11 mouse cellular contexts compared by ENCODE assay signal in genomic region chr10:75790773-75791172, GRCm38 (mm10). TPM values are rescaled to one million over a fixed set of nuclear protein-coding genes. Genes with fewer than 3 reads are reported as not detected.
DNase-seq lines count a peak whose midpoint lies in the region; ATAC-seq and TF ChIP-seq lines count a peak whose summit lies in the region.
"Had no signal": no experiment of that assay in that cellular context is flagged by ENCODE, and none has a peak within 500 bp of the region (broad histone marks: within the 10 kb centered on the region; RNA-seq: fewer than 3 reads in every experiment).

No protein-coding gene starts in this region.

- no peak for ATAC-seq in embryonic facial prominence, embryonic 11.5 days (replicated peaks; ENCODE audit: insufficient number of reproducible peaks, low FRiP score, low TSS enrichment, low read depth)
- ATAC-seq in lung, postnatal 0 days = no peak; the same call in 1 of the 2 replicates
- no peak for ATAC-seq in heart, embryonic 11.5 days (replicated peaks; ENCODE audit: insufficient number of reproducible peaks, low FRiP score, low TSS enrichment)

- H3K9ac ChIP-seq in embryonic facial prominence, embryonic 11.5 days (replicated peaks; ENCODE audit: low read length) = no peak overlapping the region
- no peak overlapping the region for H3K9ac ChIP-seq in lung, postnatal 0 days (replicated peaks; ENCODE audit: low read depth)
- H3K9ac ChIP-seq in heart, embryonic 11.5 days (ENCODE audit: low read depth, low read length) = no peak overlapping the region

- H3K36me3 ChIP-seq in embryonic facial prominence, embryonic 11.5 days (replicated peaks; ENCODE audit: control insufficient read depth, insufficient read depth, low read depth, low read length) = no peaks in the 10 kb centered on the region
- no peaks in the 10 kb centered on the region for H3K36me3 ChIP-seq in embryonic facial prominence, embryonic 10.5 days (replicated peaks)
- no peaks in the 10 kb centered on the region for H3K36me3 ChIP-seq in lung, postnatal 0 days (ENCODE audit: insufficient read depth, low read length)
- no peaks in the 10 kb centered on the region for H3K36me3 ChIP-seq in heart, embryonic 11.5 days (ENCODE audit: control insufficient read depth, insufficient read depth, low read length)

- no peak overlapping the region for H3K27ac ChIP-seq in embryonic facial prominence, embryonic 11.5 days (replicated peaks; ENCODE audit: low read depth, low read length)
- H3K27ac ChIP-seq in embryonic facial prominence, embryonic 10.5 days (replicated peaks) = no peak overlapping the region
- H3K27ac ChIP-seq in lung, postnatal 0 days (ENCODE audit: low read length) = no peak overlapping the region
- no peak overlapping the region for H3K27ac ChIP-seq in heart, embryonic 11.5 days (ENCODE audit: low read depth, low read length)
- H3K27ac ChIP-seq: macrophage had no signal

- no peaks in the 10 kb centered on the region for H3K9me3 ChIP-seq in embryonic facial prominence, embryonic 11.5 days (replicated peaks; ENCODE audit: control insufficient read depth, low read length)
- H3K9me3 ChIP-seq in embryonic facial prominence, embryonic 10.5 days = no peaks in the 10 kb centered on the region
- H3K9me3 ChIP-seq in lung, postnatal 0 days (ENCODE audit: low read length) = no peaks in the 10 kb centered on the region
- H3K9me3 ChIP-seq in heart, embryonic 11.5 days (replicated peaks; ENCODE audit: control insufficient read depth, low read length) = no peaks in the 10 kb centered on the region

- no peak for TF ChIP-seq EP300 in lung, postnatal 0 days (IDR thresholded peaks at IDR 0.05)

- TF ChIP-seq CTCF in lung, postnatal 0 days (IDR thresholded peaks at IDR 0.05) = peak; percentile 45

- no peaks in the 10 kb centered on the region for H3K4me1 ChIP-seq in embryonic facial prominence, embryonic 11.5 days (ENCODE audit: control insufficient read depth, insufficient read depth, low read length)
- peaks cover 19% of the 10 kb centered on the region for H3K4me1 ChIP-seq in embryonic facial prominence, embryonic 10.5 days
- H3K4me1 ChIP-seq in lung, postnatal 0 days (ENCODE audit: insufficient read depth, low read depth, low read length) = peaks cover 10% of the 10 kb centered on the region; the same call in 1 of the 2 replicates
- no peaks in the 10 kb centered on the region for H3K4me1 ChIP-seq in heart, embryonic 11.5 days (ENCODE audit: control insufficient read depth, insufficient read depth, low read length)

- 18% methylated on average over 7 of the region's 7 CpGs for WGBS in embryonic facial prominence, embryonic 11.5 days
- 24% methylated on average over 7 of the region's 7 CpGs for WGBS in embryonic facial prominence, embryonic 10.5 days
- WGBS in lung, postnatal 0 days = 7% methylated on average over 7 of the region's 7 CpGs
- 20% methylated on average over 7 of the region's 7 CpGs for WGBS in heart, embryonic 11.5 days (ENCODE audit: insufficient replicate concordance)

- no peak overlapping the region for H3K4me2 ChIP-seq in embryonic facial prominence, embryonic 11.5 days (ENCODE audit: low read depth, low read length)
- H3K4me2 ChIP-seq in lung, postnatal 0 days (replicated peaks; ENCODE audit: low read depth, low read length) = no peak overlapping the region
- no peak overlapping the region for H3K4me2 ChIP-seq in heart, embryonic 11.5 days

- H3K4me3 ChIP-seq in embryonic facial prominence, embryonic 11.5 days (ENCODE audit: low read depth, low read length) = no peak overlapping the region
- no peak overlapping the region for H3K4me3 ChIP-seq in embryonic facial prominence, embryonic 10.5 days
- H3K4me3 ChIP-seq in lung, postnatal 0 days (ENCODE audit: low read depth, low read length) = no peak overlapping the region
- no peak overlapping the region for H3K4me3 ChIP-seq in heart, embryonic 11.5 days (ENCODE audit: low read depth, low read length)

- H3K27me3 ChIP-seq in embryonic facial prominence, embryonic 11.5 days (ENCODE audit: control insufficient read depth, insufficient read depth, low read length) = no peaks in the 10 kb centered on the region
- H3K27me3 ChIP-seq in embryonic facial prominence, embryonic 10.5 days (replicated peaks; ENCODE audit: low read depth, poor library complexity, severe bottlenecking) = 0 out of 2 replicates have a peak, but pooled peaks cover 1% of the 10 kb centered on the region
- H3K27me3 ChIP-seq in lung, postnatal 0 days (replicated peaks; ENCODE audit: insufficient read depth, low read length) = no peaks in the 10 kb centered on the region
- H3K27me3 ChIP-seq in heart, embryonic 11.5 days (ENCODE audit: control insufficient read depth, insufficient read depth, low read length) = no peaks in the 10 kb centered on the region

- peak; percentile 39 for DNase-seq in embryonic facial prominence, embryonic 11.5 days (ENCODE audit: low spot score)
- DNase-seq in embryonic facial prominence, embryonic 10.5 days (ENCODE audit: low spot score) = no peak
- DNase-seq in lung, postnatal 0 days (ENCODE audit: low spot score) = peak; percentile 59
- no peak for DNase-seq in lung, postnatal 10 days
- DNase-seq in induced T-regulatory cell, adult 2 months (ENCODE audit: low read depth) = peak; percentile 47
- DNase-seq in thymus, postnatal 14 days = peak; percentile 51
- no peak for DNase-seq in cerebellum, postnatal 10 days
- DNase-seq: adrenal gland, postnatal 10 days; heart, adult 18-20 months had no signal

RNA-seq across cellular contexts. Expression of gene Gstt1, which starts 7.6 kb away (rescaled TPM):
- polyA plus RNA-seq in embryonic facial prominence, embryonic 11.5 days (2014; fragmentation: Nextera tagmentation; extraction: Ambion mirVana) = 6.9 and 7.6 TPM in 2 replicates
- polyA plus RNA-seq in embryonic facial prominence, embryonic 10.5 days (2016; fragmentation: Nextera tagmentation; extraction: Ambion mirVana) = 3.0 and 4.3 TPM in 2 replicates
- 36.4 and 38.3 TPM in 2 replicates for polyA plus RNA-seq in lung, postnatal 0 days (2015; fragmentation: Nextera tagmentation; extraction: Ambion mirVana)
- polyA plus RNA-seq in heart, embryonic 11.5 days (2014; fragmentation: Nextera tagmentation; extraction: Ambion mirVana) = 4.3 and 5.1 TPM in 2 replicates

RNA-seq across cellular contexts. Expression of gene Gstt3, which starts 9.6 kb away (rescaled TPM):
- 5.9 and 7.8 TPM in 2 replicates for polyA plus RNA-seq in embryonic facial prominence, embryonic 11.5 days (2014; fragmentation: Nextera tagmentation; extraction: Ambion mirVana)
- 2.4 and 4.3 TPM in 2 replicates for polyA plus RNA-seq in embryonic facial prominence, embryonic 10.5 days (2016; fragmentation: Nextera tagmentation; extraction: Ambion mirVana)
- polyA plus RNA-seq in lung, postnatal 0 days (2015; fragmentation: Nextera tagmentation; extraction: Ambion mirVana) = 56.6 and 58.9 TPM in 2 replicates
- 3.0 and 3.4 TPM in 2 replicates for polyA plus RNA-seq in heart, embryonic 11.5 days (2014; fragmentation: Nextera tagmentation; extraction: Ambion mirVana)

RNA-seq across cellular contexts. Expression of gene Gm20441, which starts 10.0 kb away (rescaled TPM):
- not detected in 2 replicates for polyA plus RNA-seq in embryonic facial prominence, embryonic 11.5 days (2014; fragmentation: Nextera tagmentation; extraction: Ambion mirVana)
- polyA plus RNA-seq in embryonic facial prominence, embryonic 10.5 days (2016; fragmentation: Nextera tagmentation; extraction: Ambion mirVana) = not detected in 2 replicates
- not detected in 2 replicates for polyA plus RNA-seq in lung, postnatal 0 days (2015; fragmentation: Nextera tagmentation; extraction: Ambion mirVana)
- not detected in 2 replicates for polyA plus RNA-seq in heart, embryonic 11.5 days (2014; fragmentation: Nextera tagmentation; extraction: Ambion mirVana)
- polyA plus RNA-seq: macrophage had no signal

RNA-seq across cellular contexts. Expression of gene Ddt, which starts 17.6 kb away (rescaled TPM):
- 92.0 and 103 TPM in 2 replicates for polyA plus RNA-seq in embryonic facial prominence, embryonic 11.5 days (2014; fragmentation: Nextera tagmentation; extraction: Ambion mirVana)
- polyA plus RNA-seq in embryonic facial prominence, embryonic 10.5 days (2016; fragmentation: Nextera tagmentation; extraction: Ambion mirVana) = 93.8 and 103 TPM in 2 replicates
- polyA plus RNA-seq in lung, postnatal 0 days (2015; fragmentation: Nextera tagmentation; extraction: Ambion mirVana) = 70.6 and 81.5 TPM in 2 replicates
- 41.1 and 44.4 TPM in 2 replicates for polyA plus RNA-seq in heart, embryonic 11.5 days (2014; fragmentation: Nextera tagmentation; extraction: Ambion mirVana)

RNA-seq across cellular contexts. Expression of gene Cabin1, which starts 26.6 kb away (rescaled TPM):
- polyA plus RNA-seq in embryonic facial prominence, embryonic 11.5 days (2014; fragmentation: Nextera tagmentation; extraction: Ambion mirVana) = 21.7 and 22.3 TPM in 2 replicates
- polyA plus RNA-seq in embryonic facial prominence, embryonic 10.5 days (2016; fragmentation: Nextera tagmentation; extraction: Ambion mirVana) = 32.5 and 39.0 TPM in 2 replicates
- 33.1 and 34.5 TPM in 2 replicates for polyA plus RNA-seq in lung, postnatal 0 days (2015; fragmentation: Nextera tagmentation; extraction: Ambion mirVana)
- 18.5 and 28.6 TPM in 2 replicates for polyA plus RNA-seq in heart, embryonic 11.5 days (2014; fragmentation: Nextera tagmentation; extraction: Ambion mirVana)

Comparison
In these comparisons a context has a peak if more than half of its experiments do, and no peak if none do; other contexts are left out.
1. DNase-seq: peak in embryonic facial prominence, embryonic 11.5 days (single experiment), lung, postnatal 0 days (single experiment), induced T-regulatory cell, adult 2 months (single experiment) and thymus, postnatal 14 days (single experiment); none in embryonic facial prominence, embryonic 10.5 days (single experiment), lung, postnatal 10 days (single experiment) and cerebellum, postnatal 10 days (0 of 2).